Mouse (Mus musculus) lung, postnatal 0 days (tissue): Measurements from ENCODE around the gene Pde11a. TPM values are rescaled to one million over a fixed set of nuclear protein-coding genes. Genes with fewer than 3 reads are reported as not detected.

ENCODE experiments used
- ATAC-seq: fragments of 200-750 bp; cut with Nextera tagmentation; 2 replicates; pipeline ENCODE4 v1.8.0; 2017; ENCODE audit warnings: moderate library complexity
- DNase-seq: peaks from one replicate; pipeline ENCODE4 v3.0.0-alpha.2; 2016; ENCODE audit warnings: low spot score
- H3K27ac ChIP-seq: fragments of 300-500 bp; sonication (generic); 2 replicates; pipeline ENCODE4 v1.5.1; 2014; ENCODE audit warnings: antibody characterized with exemption, mild to moderate bottlenecking, low read length, mixed read lengths
- H3K27me3 ChIP-seq: fragments of 300-500 bp; sonication (generic); replicated peaks from 2 replicates; pipeline ENCODE4 v1.6.1; 2014; ENCODE audit warnings: low read length, mixed read lengths; ENCODE audit not compliant: insufficient read depth
- H3K36me3 ChIP-seq: fragments of 300-500 bp; sonication (generic); 2 replicates; pipeline ENCODE4 v1.6.1; 2014; ENCODE audit warnings: low read length, mixed read lengths; ENCODE audit not compliant: insufficient read depth
- H3K4me1 ChIP-seq: fragments of 300-500 bp; sonication (generic); 2 replicates; pipeline ENCODE4 v1.6.1; 2014; ENCODE audit warnings: antibody characterized with exemption, low read depth, low read length, mixed read lengths; ENCODE audit not compliant: insufficient read depth
- H3K4me2 ChIP-seq: fragments of 300-500 bp; sonication (generic); replicated peaks from 2 replicates; pipeline ENCODE4 v1.6.1; 2014; ENCODE audit warnings: low read depth, mild to moderate bottlenecking, low read length, moderate library complexity, mixed read lengths
- H3K4me3 ChIP-seq: fragments of 300-500 bp; sonication (generic); 2 replicates; pipeline ENCODE4 v1.5.1; 2014; ENCODE audit warnings: low read depth, low read length
- H3K9ac ChIP-seq: fragments of 300-500 bp; sonication (generic); replicated peaks from 2 replicates; pipeline ENCODE4 v1.6.1; 2014; ENCODE audit warnings: low read depth, mild to moderate bottlenecking
- H3K9me3 ChIP-seq: fragments of 300-500 bp; sonication (generic); 2 replicates; pipeline ENCODE4 v1.6.1; 2016; ENCODE audit warnings: low read length, mixed read lengths
- CTCF ChIP-seq: IDR thresholded peaks from 2 replicates; pipeline ENCODE4 v1.5.1; 2016; ENCODE audit warnings: antibody characterized with exemption, mild to moderate bottlenecking
- EP300 ChIP-seq: IDR thresholded peaks from 2 replicates; pipeline ENCODE4 v1.6.1; 2016; ENCODE audit warnings: antibody characterized with exemption, mild to moderate bottlenecking, control low read depth
- WGBS: fragments of 180-500 bp; shearing (Covaris S2); extraction: QIAGEN DNeasy Blood & Tissue Kit; methylation state at CpG from one replicate; pipeline ENCODE4 v1.1.7; 2014; 5-methylcytosine and 5-hydroxymethylcytosine counted together
- polyA plus RNA-seq: library from polyadenylated mRNA; unstranded; fragments of >200 nt; fragmentation: Nextera tagmentation; extraction: Ambion mirVana; gene quantifications from 2 replicates; pipeline ENCODE4 v1.2.1, GENCODE M21; 2015

The Pde11a gene
- polyA plus RNA-seq, 1 experiment from 2014 or later: 0.16 TPM

- H3K27ac ChIP-seq: no peak overlapping the region
- DNase-seq (no peak), ATAC-seq (no peak)
- H3K9ac ChIP-seq: no peak overlapping the region
- H3K27me3 ChIP-seq: no peaks in the 10 kb centered on the region
- no peak overlapping the region for H3K4me3 ChIP-seq
- 56% methylated on average over 4 of the region's 4 CpGs for WGBS
- no peak overlapping the region for H3K4me2 ChIP-seq
- no peaks in the 10 kb centered on the region for H3K4me1 ChIP-seq
- TF ChIP-seq EP300 (no peak), CTCF (peak; percentile 62)
- no peaks in the 10 kb centered on the region for H3K9me3 ChIP-seq
- no peaks in the 10 kb centered on the region for H3K36me3 ChIP-seq
Measured at GRCm38 (mm10) chr2:76067144-76067543, 271.4 kb downstream of the Pde11a start.

GRCm38 (mm10) chr2:76065292-76065691, 273.3 kb downstream of the Pde11a start:
- Histone ChIP-seq H3K4me1 (no peaks in the 10 kb centered on the region), H3K4me3 (no peak overlapping the region), H3K27me3 (no peaks in the 10 kb centered on the region), H3K36me3 (no peaks in the 10 kb centered on the region), H3K4me2 (peak overlapping the region; percentile 6; the same call in 1 of the 2 replicates), H3K27ac (no peak overlapping the region), H3K9me3 (no peaks in the 10 kb centered on the region), H3K9ac (no peak overlapping the region)
- ATAC-seq (no peak), DNase-seq (no peak)
- WGBS: 20% methylated on average over 7 of the region's 7 CpGs
- no peak for TF ChIP-seq CTCF
- TF ChIP-seq EP300: no peak

GRCm38 (mm10) chr2:76064078-76064477, 274.5 kb downstream of the Pde11a start:
- H3K27me3 ChIP-seq: no peaks in the 10 kb centered on the region
- no peak overlapping the region for H3K9ac ChIP-seq
- no peaks in the 10 kb centered on the region for H3K9me3 ChIP-seq
- peak; percentile 44 for DNase-seq
- TF ChIP-seq EP300 (no peak), CTCF (peak; percentile 67)
- no peak overlapping the region for H3K4me2 ChIP-seq
- ATAC-seq: peak; percentile 37; the same call in 1 of the 2 replicates
- no peaks in the 10 kb centered on the region for H3K36me3 ChIP-seq
- H3K27ac ChIP-seq: no peak overlapping the region
- no peaks in the 10 kb centered on the region for H3K4me1 ChIP-seq
- 61% methylated on average over 5 of the region's 5 CpGs for WGBS
- H3K4me3 ChIP-seq: no peak overlapping the region

- no peak overlapping the region for H3K4me2 ChIP-seq
- TF ChIP-seq CTCF (no peak), EP300 (no peak)
- ATAC-seq: peak; percentile 64
- H3K36me3 ChIP-seq: no peaks in the 10 kb centered on the region
- H3K4me3 ChIP-seq: no peak overlapping the region
- no peaks in the 10 kb centered on the region for H3K4me1 ChIP-seq
- WGBS: 68% methylated on average over 3 of the region's 3 CpGs
- H3K27me3 ChIP-seq: no peaks in the 10 kb centered on the region
- H3K9me3 ChIP-seq: no peaks in the 10 kb centered on the region
- H3K9ac ChIP-seq: no peak overlapping the region
- H3K27ac ChIP-seq: no peak overlapping the region
- peak; percentile 79 for DNase-seq
Measured at GRCm38 (mm10) chr2:76060207-76060606, 278.4 kb downstream of the Pde11a start.

- no peak overlapping the region for H3K4me3 ChIP-seq
- no peak overlapping the region for H3K9ac ChIP-seq
- DNase-seq (no peak), ATAC-seq (no peak)
- WGBS: 64% methylated on average over 10 of the region's 10 CpGs
- no peaks in the 10 kb centered on the region for H3K9me3 ChIP-seq
- no peaks in the 10 kb centered on the region for H3K27me3 ChIP-seq
- TF ChIP-seq CTCF (no peak), EP300 (no peak)
- no peak overlapping the region for H3K4me2 ChIP-seq
- H3K27ac ChIP-seq: no peak overlapping the region
- no peaks in the 10 kb centered on the region for H3K36me3 ChIP-seq
- no peaks in the 10 kb centered on the region for H3K4me1 ChIP-seq
Measured at GRCm38 (mm10) chr2:76059595-76059994, 279.0 kb downstream of the Pde11a start.

GRCm38 (mm10) chr2:76058661-76059467, 279.7 kb downstream of the Pde11a start:
- DNase-seq (peak; percentile 31), ATAC-seq (peak; percentile 54)
- Histone ChIP-seq H3K9me3 (no peaks in the 10 kb centered on the region), H3K4me3 (no peak overlapping the region), H3K4me1 (no peaks in the 10 kb centered on the region), H3K9ac (no peak overlapping the region), H3K4me2 (no peak overlapping the region), H3K36me3 (no peaks in the 10 kb centered on the region), H3K27me3 (no peaks in the 10 kb centered on the region), H3K27ac (no peak overlapping the region)
- TF ChIP-seq CTCF (no peak), EP300 (peak; percentile 26; the same call in 1 of the 2 replicates)
- WGBS: 60% methylated on average over 13 of the region's 13 CpGs
